Mouse (Mus musculus) spleen, adult 2 months (tissue): ENCODE results near the gene Ccdc57. TPM values are rescaled to one million over a fixed set of nuclear protein-coding genes. Genes with fewer than 3 reads are reported as not detected.

Source experiments
- DNase-seq, 2 experiments: peaks; one replicate each; pipeline versions ENCODE4 v3.0.0 to v3.0.0-alpha.2; 2012 to 2021; ENCODE audit warnings: low spot score in 2 of 2, low read depth in 1 of 2
- H3K27ac ChIP-seq: fragments of 200-500 bp; 2 replicates; pipeline ENCODE4 v1.5.1; 2012; ENCODE audit warnings: low read length, inconsistent platforms; ENCODE audit not compliant: insufficient read depth
- H3K27me3 ChIP-seq: fragments of 200-500 bp; 2 replicates; pipeline ENCODE4 v1.6.1; 2012; ENCODE audit warnings: mild to moderate bottlenecking, moderate library complexity, low read length, inconsistent platforms; ENCODE audit not compliant: control insufficient read depth, insufficient read depth
- H3K36me3 ChIP-seq: fragments of 200-500 bp; 2 replicates; pipeline ENCODE4 v1.6.1; 2012; ENCODE audit warnings: mild to moderate bottlenecking, low read length, inconsistent platforms; ENCODE audit not compliant: control insufficient read depth, insufficient read depth
- H3K4me1 ChIP-seq: fragments of 200-500 bp; 2 replicates; pipeline ENCODE4 v1.6.1; 2011; ENCODE audit warnings: inconsistent platforms; ENCODE audit not compliant: control insufficient read depth, insufficient read depth, insufficient read length
- H3K4me3 ChIP-seq: fragments of 200-500 bp; 2 replicates; pipeline ENCODE4 v1.5.1; 2011; ENCODE audit warnings: mild to moderate bottlenecking, inconsistent platforms; ENCODE audit not compliant: insufficient read depth, insufficient read length; ENCODE audit errors: extremely low read depth
- CTCF ChIP-seq: fragments of 200-500 bp; IDR thresholded peaks from 2 replicates; pipeline ENCODE4 v1.5.1; 2011; ENCODE audit warnings: mild to moderate bottlenecking, inconsistent platforms; ENCODE audit not compliant: insufficient read depth, insufficient read length, insufficient replicate concordance; ENCODE audit errors: extremely low read depth
- POLR2A ChIP-seq: fragments of 200-500 bp; IDR thresholded peaks from 2 replicates; pipeline ENCODE4 v1.6.1; 2011; ENCODE audit warnings: low read depth, low read length, inconsistent platforms
- WGBS: fragments of 180-500 bp; shearing (Covaris S2); methylation state at CpG from one replicate; pipeline ENCODE4 v1.1.7; 2018; 5-methylcytosine and 5-hydroxymethylcytosine counted together
- polyA plus RNA-seq: library from polyadenylated mRNA; depleted of rRNA; stranded (reverse); fragments of >200 nt; gene quantifications from 2 replicates; pipeline ENCODE4 v1.2.3, GENCODE M21; 2012; rRNA removed

Gene Ccdc57
- 0.47 and 0.78 TPM in 2 replicates for polyA plus RNA-seq

DNA sequence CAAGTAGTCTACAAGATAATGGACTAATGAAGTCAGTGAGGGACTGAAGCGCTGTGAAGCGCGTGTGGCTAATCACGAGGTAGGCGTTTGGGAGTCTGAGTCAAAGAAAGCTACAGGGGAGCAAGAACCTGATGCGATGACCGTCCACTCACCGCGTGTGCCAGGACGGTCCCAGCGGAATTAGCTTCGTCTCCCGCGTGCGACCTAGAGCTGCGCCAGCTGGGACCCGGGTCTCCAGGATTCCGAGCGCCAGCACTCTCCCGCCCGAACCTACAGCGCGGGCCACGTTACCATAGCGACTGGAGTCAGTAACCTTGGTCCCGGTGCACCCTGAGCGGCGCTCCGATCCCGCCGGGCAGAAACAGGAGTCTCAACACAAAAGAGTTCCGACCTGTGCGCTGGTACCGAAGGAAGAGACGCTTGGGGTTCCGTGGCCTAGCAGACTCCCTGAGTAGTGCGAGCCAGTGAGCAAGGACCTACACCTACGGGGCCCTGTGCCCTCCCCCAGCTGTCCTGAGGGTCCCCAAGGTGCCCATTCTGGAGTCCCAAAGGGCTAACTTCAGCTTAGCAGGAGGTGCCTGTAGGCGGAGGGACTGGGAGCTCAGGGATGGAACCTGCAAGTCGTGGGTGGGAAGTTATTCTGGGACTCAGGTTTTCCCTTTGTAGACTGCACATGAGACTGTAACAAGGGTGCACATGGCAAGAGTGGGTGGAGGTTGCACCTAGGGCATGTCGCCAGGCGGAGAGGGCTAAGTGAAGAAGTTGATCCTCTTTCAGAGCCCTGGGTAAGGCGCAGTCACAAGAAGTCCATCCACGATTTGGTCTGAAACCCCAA, at the start of gene Ccdc57:
TSS of gene Ccdc57 (minus strand) at position 309 of the 835 bp plus-strand sequence.
- 12% methylated on average over 44 of the region's 44 CpGs for WGBS

GRCm38 (mm10) chr11:120982459-120982858, 49.8 kb upstream of the Ccdc57 start:
- H3K27ac ChIP-seq, result no peak overlapping the region
- no peak for TF ChIP-seq POLR2A
- TF ChIP-seq CTCF, result no peak
- DNase-seq, result no peak
- peaks cover 6% of the 10 kb centered on the region for H3K4me1 ChIP-seq
- no peak overlapping the region for H3K4me3 ChIP-seq
- H3K27me3 ChIP-seq, result no peaks in the 10 kb centered on the region
- H3K36me3 ChIP-seq, result peaks cover 38% of the 10 kb centered on the region

More for the DNA sequence above, at the start of gene Ccdc57:
- Histone ChIP-seq H3K4me1 (peaks cover 4% of the 10 kb centered on the region; the same call in 1 of the 2 replicates), H3K4me3 (peak within 1 kb of the TSS; percentile 80), H3K27me3 (no peaks in the 10 kb centered on the region), H3K27ac (no peak within 1 kb of the TSS), H3K36me3 (no peaks in the 10 kb centered on the region)
- DNase-seq, result peak; percentile 66 to 69
- TF ChIP-seq CTCF (no peak), POLR2A (no peak)

DNA sequence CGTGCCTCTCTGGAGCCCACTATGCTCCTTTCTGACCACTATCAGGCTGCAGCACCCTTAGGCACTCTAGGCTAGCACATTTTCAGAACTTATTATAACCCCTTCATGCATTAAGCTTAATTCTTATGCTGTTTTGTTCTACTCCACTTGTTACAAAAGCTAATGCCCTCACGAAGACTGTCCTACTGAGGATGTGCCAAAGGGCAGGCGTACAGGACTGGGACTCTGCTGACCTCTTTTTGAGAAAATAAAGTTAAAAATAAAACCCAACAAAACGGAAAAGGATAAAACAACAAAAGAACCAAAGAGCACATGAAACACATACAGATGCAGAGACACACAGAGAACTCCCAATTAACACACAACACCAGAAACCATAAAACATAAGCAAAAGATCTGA, 49.0 kb upstream of the Ccdc57 start:
- Histone ChIP-seq H3K36me3 (peaks cover 38% of the 10 kb centered on the region), H3K4me1 (peaks cover 4% of the 10 kb centered on the region; the same call in 1 of the 2 replicates), H3K4me3 (no peak overlapping the region), H3K27ac (no peak overlapping the region), H3K27me3 (no peaks in the 10 kb centered on the region)
- WGBS, result 85% methylated on average over 4 of the region's 4 CpGs
- no peak for DNase-seq
- no peak for TF ChIP-seq CTCF

GRCm38 (mm10) chr11:120980427-120981035, 47.9 kb upstream of the Ccdc57 start:
- peaks cover 4% of the 10 kb centered on the region; the same call in 1 of the 2 replicates for H3K4me1 ChIP-seq
- TF ChIP-seq CTCF (no peak), POLR2A (no peak)
- no peak for DNase-seq
- H3K27ac ChIP-seq, result 0 out of 2 replicates have a peak overlapping the region, but pooled peaks have one; percentile 7
- WGBS, result 77% methylated on average over 9 of the region's 9 CpGs
- no peak overlapping the region for H3K4me3 ChIP-seq
- no peaks in the 10 kb centered on the region for H3K27me3 ChIP-seq
- H3K36me3 ChIP-seq, result peaks cover 36% of the 10 kb centered on the region

DNA sequence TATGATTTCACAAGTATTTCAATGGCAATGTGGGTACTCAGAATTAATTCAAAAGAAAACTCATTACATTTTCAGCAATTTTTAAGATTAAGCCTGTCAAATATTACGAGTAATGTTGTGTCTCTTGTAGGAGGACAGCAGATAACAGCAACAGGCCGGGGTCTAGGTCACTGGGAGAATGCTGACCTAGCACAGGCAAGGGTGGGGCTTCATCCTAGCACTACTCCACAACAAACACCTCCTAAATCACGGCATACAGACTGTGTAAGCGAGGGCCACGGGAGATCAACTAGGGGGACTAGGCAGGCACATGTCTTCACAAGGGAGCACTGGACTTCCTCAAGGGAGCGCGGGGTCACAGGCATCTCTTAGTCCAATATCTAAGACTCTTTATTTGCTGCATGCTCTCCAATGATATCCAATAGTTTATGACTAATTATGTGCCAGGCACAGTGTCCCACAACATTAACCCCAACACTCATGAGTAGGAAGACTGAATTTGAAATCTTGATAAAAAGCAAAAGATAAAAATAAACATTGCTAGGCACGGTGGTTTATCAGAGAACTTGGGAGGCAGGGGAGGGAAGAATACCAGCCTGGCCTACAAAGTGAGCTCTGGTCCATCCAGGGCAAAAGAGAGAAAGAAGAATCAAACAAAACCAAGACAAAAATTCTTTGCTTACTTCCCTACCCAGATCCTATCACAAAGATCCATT, 47.2 kb upstream of the Ccdc57 start:
- Histone ChIP-seq H3K4me1 (0 out of 2 replicates have a peak, but pooled peaks cover 4% of the 10 kb centered on the region), H3K36me3 (peaks cover 37% of the 10 kb centered on the region), H3K27me3 (no peaks in the 10 kb centered on the region), H3K27ac (no peak overlapping the region), H3K4me3 (no peak overlapping the region)
- DNase-seq, result no peak
- 77% methylated on average over 8 of the region's 8 CpGs for WGBS
- TF ChIP-seq POLR2A (no peak), CTCF (no peak)

DNA sequence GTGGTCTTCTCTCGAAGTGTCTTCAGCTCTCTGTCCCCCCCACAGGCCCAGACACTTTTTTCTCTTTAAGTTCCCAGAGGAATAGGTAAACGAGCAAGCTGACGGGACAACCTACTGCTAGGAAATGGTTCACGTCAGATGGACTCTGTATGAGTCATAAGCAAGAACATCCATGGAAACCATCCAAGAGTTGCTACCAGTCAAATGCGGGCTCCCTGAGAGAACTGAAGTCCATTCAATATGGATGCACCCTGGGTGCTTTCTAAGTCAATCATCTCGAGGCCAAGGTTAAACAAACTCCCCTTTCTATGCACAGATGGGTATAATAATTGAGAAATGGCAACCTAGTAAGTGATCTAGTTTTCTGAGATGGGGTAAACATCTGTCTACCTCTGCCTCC, 40.6 kb upstream of the Ccdc57 start:
- TF ChIP-seq CTCF (no peak), POLR2A (no peak)
- H3K36me3 ChIP-seq, result peaks cover 48% of the 10 kb centered on the region
- H3K27me3 ChIP-seq, result no peaks in the 10 kb centered on the region
- no peak for DNase-seq
- H3K27ac ChIP-seq, result no peak overlapping the region
- no peaks in the 10 kb centered on the region for H3K4me1 ChIP-seq
- H3K4me3 ChIP-seq, result no peak overlapping the region
- 86% methylated on average over 6 of the region's 6 CpGs for WGBS
